Mouse (Mus musculus): ENCODE measurements around the gene Sgsm2. TPM values are rescaled to one million over a fixed set of nuclear protein-coding genes. Genes with fewer than 3 reads are reported as not detected.

The Sgsm2 gene
- polyA plus RNA-seq, 1 experiment from 2014 or later, result 3.8 TPM

DNA sequence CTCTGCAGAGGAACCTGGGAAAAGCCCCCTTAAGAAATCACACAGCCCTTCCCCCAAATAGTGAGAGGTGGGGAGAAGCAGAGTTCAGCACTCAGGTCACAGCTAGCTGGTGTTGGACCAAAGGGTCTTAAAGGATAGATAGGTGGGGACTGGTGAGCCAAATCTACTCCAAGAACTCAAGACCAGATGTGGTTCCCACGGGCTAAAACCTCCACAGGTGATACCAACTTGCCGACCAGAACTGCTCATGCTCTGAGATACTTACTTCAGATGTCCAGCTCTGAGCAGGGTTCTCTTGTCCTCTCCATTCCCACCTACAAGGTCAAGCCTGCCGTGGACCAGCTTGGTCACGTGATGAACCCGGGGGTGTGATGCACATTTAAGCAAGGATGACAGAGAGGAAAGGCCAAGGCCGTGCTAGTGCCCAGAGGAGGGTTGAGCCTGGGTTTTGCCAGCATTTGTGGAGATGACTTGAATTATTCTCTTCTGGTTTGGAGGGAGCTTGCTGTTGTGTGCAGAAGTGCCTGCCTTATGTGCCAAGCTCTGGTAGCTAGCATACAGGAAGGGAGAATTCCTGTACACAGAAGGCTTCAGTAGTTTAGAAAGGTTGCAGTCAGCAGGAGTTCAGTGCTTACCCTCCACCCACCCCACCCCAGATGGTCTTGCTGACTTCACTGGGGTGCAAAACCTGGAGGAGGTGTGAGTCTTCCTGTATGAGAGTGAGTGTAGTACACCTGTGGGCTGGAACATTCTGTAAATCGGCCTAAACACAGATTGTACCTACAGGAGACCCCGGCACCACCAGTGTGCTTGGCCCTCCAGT is 63.1 kb downstream of the Sgsm2 start:
- H3K27ac ChIP-seq, result peak overlapping the region; percentile 97
- H3K36me3 ChIP-seq (ENCODE audit: inconsistent target), result no peaks in the 10 kb centered on the region
- H3K79me2 ChIP-seq (ENCODE audit: inconsistent target), result peaks cover 48% of the 10 kb centered on the region
- H3K4me3 ChIP-seq (ENCODE audit: inconsistent target), result peak overlapping the region; percentile 41; the same call in 1 of the 2 replicates
- WGBS (ENCODE audit: missing documents), result 74% methylated on average over 8 of the region's 8 CpGs

DNA sequence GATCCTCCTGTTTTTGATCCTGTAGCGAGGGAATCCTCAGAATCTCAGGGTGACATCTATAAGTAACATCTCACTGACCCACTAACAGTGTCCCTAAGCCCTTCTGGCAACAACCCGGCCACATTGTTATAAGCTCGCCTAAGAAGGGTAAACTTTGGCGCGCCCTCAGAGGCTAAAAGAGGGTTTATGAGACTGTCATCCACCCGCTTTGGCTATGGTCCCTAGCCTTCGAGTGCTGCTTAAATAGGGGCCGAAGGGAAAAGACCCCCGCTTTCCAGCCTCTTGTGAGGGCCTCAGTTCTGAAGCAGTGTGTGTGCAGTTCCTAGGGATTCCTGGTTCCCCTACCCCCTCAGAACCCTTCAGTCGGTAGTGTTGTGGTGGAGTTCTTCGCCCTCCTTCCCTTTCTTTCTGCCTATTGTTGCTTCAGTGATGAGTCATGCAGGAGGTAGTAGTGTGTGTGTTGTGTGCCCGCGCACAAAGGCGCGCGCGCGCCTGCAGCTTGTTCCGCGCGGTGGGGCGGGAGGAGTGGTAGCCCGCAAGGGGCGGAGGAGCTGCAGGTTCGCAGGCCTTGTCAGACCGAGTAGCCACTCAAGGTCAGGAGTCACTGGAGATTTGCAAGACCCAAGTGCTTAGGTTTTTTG is 64.2 kb downstream of the Sgsm2 start:
- no peaks in the 10 kb centered on the region for H3K36me3 ChIP-seq (ENCODE audit: inconsistent target)
- peaks cover 48% of the 10 kb centered on the region for H3K79me2 ChIP-seq (ENCODE audit: inconsistent target)
- peak overlapping the region; percentile 41 for H3K4me3 ChIP-seq (ENCODE audit: inconsistent target)
- under 1% methylated on average over 23 of the region's 26 CpGs for WGBS (ENCODE audit: missing documents)
- peak overlapping the region; percentile 97 for H3K27ac ChIP-seq

DNA sequence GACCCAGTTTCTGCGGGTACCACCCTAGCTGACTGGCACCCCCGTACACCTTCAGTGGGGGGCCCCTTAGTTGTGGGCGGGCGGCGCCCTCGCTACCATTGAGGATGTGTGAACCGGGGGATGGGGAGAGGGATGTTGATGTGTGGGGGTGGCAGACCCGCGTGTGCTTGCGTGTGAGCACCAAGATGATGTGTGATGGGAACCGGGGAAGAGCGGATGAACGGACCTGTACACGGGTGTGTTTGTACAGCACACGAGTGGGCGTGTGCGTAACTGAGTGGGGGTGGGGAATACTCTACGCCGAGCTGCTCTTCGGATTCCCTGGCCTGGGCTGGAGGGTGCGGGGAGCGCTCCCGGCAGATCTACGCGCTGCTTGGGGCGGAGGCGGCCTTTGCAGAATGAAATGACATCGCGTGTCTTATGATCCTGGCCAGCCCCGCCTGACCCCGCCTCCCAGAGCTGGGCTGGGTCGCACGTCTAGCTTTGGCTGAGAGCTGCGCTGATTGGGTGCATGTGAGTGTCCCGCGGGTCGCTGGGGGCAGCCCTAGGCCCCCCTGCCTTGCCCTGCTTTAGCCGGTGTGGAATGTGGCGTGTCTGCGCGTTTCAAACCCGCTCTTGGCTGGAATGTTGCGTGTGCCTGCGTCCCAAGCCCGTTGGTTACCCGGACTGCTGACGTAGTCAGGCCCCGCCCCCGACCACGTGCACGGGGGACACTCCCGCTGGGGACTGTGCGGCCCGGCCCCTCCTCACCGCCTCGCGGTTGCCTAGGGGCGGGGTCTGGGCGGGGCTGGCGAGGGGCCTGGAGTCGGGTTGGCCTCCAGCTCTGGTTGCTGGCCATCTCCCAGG is 65.0 kb downstream of the Sgsm2 start:
- H3K79me2 ChIP-seq (ENCODE audit: inconsistent target), result peaks cover 44% of the 10 kb centered on the region
- WGBS (ENCODE audit: missing documents), result under 1% methylated on average over 56 of the region's 61 CpGs
- H3K27ac ChIP-seq, result peak overlapping the region; percentile 98
- no peaks in the 10 kb centered on the region for H3K36me3 ChIP-seq (ENCODE audit: inconsistent target)
- H3K4me3 ChIP-seq (ENCODE audit: inconsistent target), result peak overlapping the region; percentile 96

DNA sequence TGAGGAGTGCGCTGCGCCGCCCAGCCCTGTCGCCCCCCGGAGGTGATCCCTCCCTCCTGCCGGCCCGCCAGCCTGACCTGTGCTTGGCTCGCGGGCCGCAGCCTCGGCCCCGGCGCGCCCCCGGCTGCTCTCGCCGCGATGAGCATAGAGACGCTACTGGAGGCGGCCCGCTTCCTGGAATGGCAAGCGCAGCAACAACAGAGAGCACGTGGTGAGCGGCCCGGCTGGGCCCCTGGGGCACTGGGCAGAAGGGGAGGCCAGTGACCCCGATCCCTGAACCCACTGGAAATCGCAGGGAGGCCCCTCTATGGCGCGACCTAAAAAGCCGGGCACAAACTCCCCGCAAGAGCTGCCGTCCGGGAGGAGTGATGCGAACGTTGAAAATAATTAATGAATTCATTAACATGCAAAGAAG is 65.7 kb downstream of the Sgsm2 start:
- H3K4me3 ChIP-seq (ENCODE audit: inconsistent target), result peak overlapping the region; percentile 96
- H3K79me2 ChIP-seq (ENCODE audit: inconsistent target), result peaks cover 38% of the 10 kb centered on the region
- peak overlapping the region; percentile 98 for H3K27ac ChIP-seq
- no peaks in the 10 kb centered on the region for H3K36me3 ChIP-seq (ENCODE audit: inconsistent target)
- 1% methylated on average over 35 of the region's 35 CpGs for WGBS (ENCODE audit: missing documents)

DNA sequence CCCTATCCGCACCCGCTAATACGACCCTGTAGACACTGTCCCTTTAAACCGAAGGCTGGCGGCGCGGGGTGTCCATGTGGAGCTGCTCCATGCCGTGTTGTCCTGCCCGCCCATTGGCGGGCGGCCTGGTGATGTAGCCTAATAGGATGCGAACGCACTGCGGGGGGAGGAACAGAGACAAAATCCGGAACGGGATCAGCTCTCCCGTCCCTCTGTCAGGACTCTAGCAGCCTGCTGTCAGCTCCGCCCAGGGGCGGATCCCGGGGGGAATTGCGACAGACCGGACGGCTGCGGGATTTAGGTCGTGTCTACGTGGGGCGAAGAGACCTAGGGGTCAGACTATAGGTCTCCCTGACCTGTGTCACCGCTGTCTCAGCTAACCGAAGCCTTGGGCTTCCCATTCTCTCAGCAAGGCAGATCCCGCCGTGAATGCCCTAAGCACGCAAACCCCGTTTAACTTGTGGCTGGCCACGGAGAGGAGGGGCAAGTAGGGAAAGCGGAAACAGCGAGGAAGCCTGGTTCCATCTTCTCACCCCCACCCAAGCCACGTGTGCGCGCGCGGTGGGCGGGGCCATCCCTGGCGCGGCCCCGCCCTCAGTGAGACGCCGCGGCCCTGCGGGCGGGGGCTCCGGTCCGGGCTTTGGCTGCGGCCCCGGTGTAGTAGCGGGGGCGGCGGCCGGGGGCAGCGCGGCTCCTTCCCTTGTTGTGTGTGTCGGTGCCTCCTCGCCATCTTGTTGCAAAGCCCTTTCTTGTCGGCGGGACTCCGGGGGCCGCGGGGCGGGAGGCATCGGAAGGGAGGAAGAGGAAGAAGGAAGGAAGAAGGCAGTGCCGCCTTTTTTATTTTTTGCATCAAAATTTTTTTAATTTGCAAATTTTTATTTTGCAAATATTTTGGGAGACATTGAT is 66.4 kb downstream of the Sgsm2 start, which contains the start of gene Mnt:
Mnt (plus strand) TSS at position 665 of the 906 bp plus-strand sequence.
- H3K4me3 ChIP-seq (ENCODE audit: inconsistent target), result peak within 1 kb of the TSS; percentile 96
- H3K36me3 ChIP-seq (ENCODE audit: inconsistent target), result no peaks in the 10 kb centered on the region
- H3K27ac ChIP-seq, result peak within 1 kb of the TSS; percentile 98
- WGBS (ENCODE audit: missing documents), result under 1% methylated on average over 62 of the region's 70 CpGs
- H3K79me2 ChIP-seq (ENCODE audit: inconsistent target), result peaks cover 31% of the 10 kb centered on the region

DNA sequence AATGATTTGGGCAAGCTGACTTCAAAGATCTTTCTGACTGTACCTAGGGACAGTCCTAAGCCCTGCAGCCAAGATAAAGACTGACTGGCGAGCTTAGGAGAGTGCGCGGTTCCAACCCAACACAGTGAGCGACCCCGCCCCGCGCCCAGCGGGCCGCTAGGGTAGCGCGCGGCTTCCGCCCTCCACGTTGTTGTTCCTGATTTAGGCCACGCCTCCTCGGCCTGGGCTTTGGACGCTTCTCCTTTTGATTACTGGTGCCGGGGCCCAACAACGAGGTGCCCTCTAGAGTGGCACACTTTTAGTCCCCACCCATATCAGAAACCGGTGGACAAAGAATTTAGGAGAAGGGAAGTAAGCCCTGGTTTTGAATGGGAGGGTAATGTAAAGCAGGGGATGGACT is 67.0 kb downstream of the Sgsm2 start:
- H3K36me3 ChIP-seq (ENCODE audit: inconsistent target), result no peaks in the 10 kb centered on the region
- H3K27ac ChIP-seq, result peak overlapping the region; percentile 98
- H3K79me2 ChIP-seq (ENCODE audit: inconsistent target), result peaks cover 24% of the 10 kb centered on the region
- WGBS (ENCODE audit: missing documents), result 0% methylated on average over 16 of the region's 20 CpGs
- peak overlapping the region; percentile 50 for H3K4me3 ChIP-seq (ENCODE audit: inconsistent target)

DNA sequence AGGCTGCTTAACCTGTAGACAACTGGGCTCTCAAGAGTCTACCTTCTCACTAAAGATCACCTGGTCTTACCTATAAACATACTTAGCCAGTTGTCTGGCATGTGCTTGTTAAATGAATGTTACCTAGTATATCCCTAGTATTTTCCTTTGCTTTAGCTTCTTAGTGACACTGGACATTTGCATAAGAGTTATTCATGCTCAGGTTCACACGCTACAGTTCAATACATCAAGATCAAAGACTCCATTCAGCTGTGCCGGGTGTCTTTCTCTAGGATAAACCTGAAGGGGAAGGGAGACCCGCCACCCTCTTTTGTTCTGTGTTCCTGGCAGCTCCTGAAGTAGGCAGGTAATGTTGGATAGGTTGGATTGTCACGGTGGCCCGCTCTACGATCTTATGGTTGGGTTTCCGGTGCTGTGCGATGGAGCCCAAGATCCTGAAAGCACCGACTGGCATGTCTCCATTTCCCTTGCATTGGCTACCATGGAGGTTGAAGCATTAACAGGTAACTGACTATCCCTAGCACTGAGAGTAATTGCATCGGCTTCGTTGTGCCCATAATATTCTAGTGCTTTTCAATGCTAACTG is 67.8 kb downstream of the Sgsm2 start:
- 32% methylated on average over 11 of the region's 11 CpGs for WGBS (ENCODE audit: missing documents)
- H3K27ac ChIP-seq, result peak overlapping the region; percentile 98
- peak overlapping the region; percentile 50 for H3K4me3 ChIP-seq (ENCODE audit: inconsistent target)
- peaks cover 17% of the 10 kb centered on the region for H3K79me2 ChIP-seq (ENCODE audit: inconsistent target)
- H3K36me3 ChIP-seq (ENCODE audit: inconsistent target), result no peaks in the 10 kb centered on the region

DNA sequence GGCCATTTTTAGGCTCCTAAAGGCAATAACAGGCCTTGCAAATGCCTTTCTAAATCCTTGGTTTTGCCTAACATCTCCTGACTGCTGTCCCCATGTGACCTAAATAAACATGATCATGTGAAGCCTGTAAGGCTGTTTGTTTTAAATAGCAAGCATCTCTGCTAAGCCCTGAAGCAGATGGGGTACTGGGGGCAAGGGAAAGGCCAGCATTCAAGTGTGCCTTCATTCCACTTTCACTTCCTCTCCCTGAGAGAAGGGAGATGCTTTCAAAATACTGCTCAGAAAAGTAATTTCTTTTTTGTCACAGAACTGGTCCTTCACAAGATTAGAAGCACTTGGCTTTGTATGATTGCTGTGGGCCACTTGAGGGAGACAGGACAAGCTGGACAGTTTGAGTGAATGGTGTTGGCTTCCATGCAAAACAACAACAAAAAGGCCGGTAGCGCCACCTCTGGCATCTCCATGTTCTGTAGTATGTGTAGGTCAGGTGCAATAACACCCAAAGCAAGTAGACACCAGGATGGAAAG is 68.4 kb downstream of the Sgsm2 start:
- 58% methylated on average over 2 of the region's 2 CpGs for whole genome bisulfite sequencing (ENCODE audit: missing documents)
- Histone ChIP-seq H3K79me2 (ENCODE audit: inconsistent target) (peaks cover 11% of the 10 kb centered on the region), H3K36me3 (ENCODE audit: inconsistent target) (no peaks in the 10 kb centered on the region), H3K4me3 (ENCODE audit: inconsistent target) (no peak overlapping the region), H3K27ac (peak overlapping the region; percentile 98)

DNA sequence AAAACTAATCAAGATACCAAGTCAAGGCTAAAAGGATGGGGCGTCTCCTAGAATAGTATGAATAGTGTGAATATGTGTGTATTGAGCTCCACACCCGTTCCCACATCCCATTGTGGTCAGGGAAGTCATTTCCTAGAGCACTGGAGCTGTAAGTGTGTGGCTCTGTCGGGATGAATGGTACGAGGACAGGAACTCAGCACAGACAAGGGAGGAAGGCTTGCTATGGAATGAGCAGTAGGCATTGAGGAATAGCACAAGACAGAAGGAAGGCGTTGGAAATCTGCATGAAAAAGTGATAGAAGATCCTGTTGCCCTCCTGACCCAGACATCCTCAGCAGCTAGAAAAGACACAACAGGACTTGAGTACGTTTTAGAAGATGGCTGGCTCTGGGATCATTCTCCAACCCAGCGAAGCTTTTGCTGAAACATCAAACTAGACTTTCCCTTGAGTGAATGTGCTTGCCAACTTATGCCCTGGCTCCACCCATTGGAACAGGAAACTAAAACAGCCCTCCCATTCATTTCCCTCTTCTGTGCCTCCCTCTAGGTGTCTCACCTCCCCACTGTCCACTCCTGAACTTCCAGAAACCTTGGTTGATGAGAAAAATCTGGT is 69.0 kb downstream of the Sgsm2 start:
- Histone ChIP-seq H3K27ac (peak overlapping the region; percentile 98), H3K36me3 (ENCODE audit: inconsistent target) (no peaks in the 10 kb centered on the region), H3K79me2 (ENCODE audit: inconsistent target) (peaks cover 5% of the 10 kb centered on the region), H3K4me3 (ENCODE audit: inconsistent target) (no peak overlapping the region)
- WGBS (ENCODE audit: missing documents), result 49% methylated on average over 7 of the region's 7 CpGs

DNA sequence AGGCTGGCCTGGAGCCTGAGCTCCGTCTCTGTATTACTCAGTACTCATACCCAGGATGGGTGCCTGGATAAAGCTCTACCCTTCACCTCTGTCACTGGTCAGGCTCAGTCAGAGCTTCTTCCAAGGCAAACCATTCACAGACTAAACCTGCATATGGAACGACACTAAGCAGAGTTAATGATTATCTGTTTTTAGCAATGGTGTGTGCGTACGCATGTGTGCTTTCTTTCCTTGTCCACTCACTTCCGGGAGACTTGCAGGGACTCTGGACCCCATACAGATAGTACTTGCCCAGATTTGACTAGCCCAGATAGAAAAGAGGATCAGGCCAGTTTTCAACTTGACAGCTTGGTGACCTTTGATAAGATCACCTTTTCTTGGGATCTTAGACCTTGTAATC is 70.2 kb downstream of the Sgsm2 start:
- peak overlapping the region; percentile 98 for H3K27ac ChIP-seq
- H3K4me3 ChIP-seq (ENCODE audit: inconsistent target), result no peak overlapping the region
- H3K36me3 ChIP-seq (ENCODE audit: inconsistent target), result no peaks in the 10 kb centered on the region
- 87% methylated on average over 5 of the region's 5 CpGs for WGBS (ENCODE audit: missing documents)
- no peaks in the 10 kb centered on the region for H3K79me2 ChIP-seq (ENCODE audit: inconsistent target)

DNA sequence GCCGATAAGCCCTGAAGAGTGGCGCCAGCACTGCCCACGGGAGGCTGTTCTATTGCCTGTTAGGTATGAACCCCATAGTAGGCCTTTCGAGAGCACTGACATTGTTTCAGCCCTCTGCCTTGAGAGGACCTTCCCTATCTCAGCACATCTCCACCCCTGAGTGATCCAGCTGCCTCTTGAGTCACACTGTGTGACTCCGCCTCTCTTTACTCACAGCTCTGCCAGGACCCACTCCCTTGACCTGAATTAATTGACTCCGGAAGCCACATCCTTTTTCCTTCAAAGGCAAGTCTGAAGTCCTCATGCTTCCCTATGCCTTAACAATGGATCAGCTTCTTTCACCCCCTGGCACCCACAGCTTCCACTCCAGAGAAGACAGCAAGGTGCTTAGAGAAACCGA is 70.7 kb downstream of the Sgsm2 start:
- H3K79me2 ChIP-seq (ENCODE audit: inconsistent target), result no peaks in the 10 kb centered on the region
- 73% methylated on average over 6 of the region's 7 CpGs for WGBS (ENCODE audit: missing documents)
- H3K4me3 ChIP-seq (ENCODE audit: inconsistent target), result no peak overlapping the region
- H3K27ac ChIP-seq, result peak overlapping the region; percentile 98
- H3K36me3 ChIP-seq (ENCODE audit: inconsistent target), result no peaks in the 10 kb centered on the region

DNA sequence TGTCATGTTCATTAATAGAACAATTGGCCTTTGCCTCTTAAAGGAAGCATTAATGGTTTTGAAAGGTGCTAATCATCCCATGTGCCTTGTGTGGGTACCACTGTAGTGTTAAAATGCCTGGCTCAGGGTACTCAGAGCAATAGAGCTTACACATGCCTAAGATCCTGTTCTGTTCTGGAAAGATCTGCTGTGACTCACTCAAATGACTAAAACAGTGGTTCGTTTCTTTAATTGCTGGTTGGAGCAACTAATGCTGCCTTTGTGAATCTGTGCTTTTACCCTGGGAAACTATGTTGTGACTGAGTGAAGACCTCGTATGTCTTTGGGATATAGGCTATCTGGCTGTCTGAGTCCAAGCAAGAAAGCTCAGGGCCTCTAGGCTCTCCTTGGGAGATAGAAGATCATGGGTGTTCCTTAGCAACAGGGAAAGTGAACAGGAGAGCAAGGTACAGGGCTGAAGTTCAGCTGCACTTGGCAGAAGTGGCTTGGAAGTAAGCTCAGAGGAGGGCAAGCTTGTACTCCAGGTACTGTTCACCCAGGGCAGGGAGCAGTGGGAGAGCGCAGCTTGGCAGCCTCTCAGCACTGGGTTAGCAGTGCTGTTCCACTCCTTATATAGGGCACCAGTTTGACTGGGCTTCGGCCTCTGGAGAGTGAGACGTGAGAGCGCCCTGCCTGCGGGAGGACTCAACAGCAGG is 74.0 kb downstream of the Sgsm2 start:
- Histone ChIP-seq H3K27ac (no peak overlapping the region), H3K4me3 (ENCODE audit: inconsistent target) (no peak overlapping the region), H3K79me2 (ENCODE audit: inconsistent target) (no peaks in the 10 kb centered on the region), H3K36me3 (ENCODE audit: inconsistent target) (no peaks in the 10 kb centered on the region; the same call in 1 of the 2 replicates)
- WGBS (ENCODE audit: missing documents), result 91% methylated on average over 7 of the region's 7 CpGs
